Mouse (Mus musculus) lung, embryonic 16.5 days (tissue): ENCODE results near the gene Gde1. TPM values are rescaled to one million over a fixed set of nuclear protein-coding genes. Genes with fewer than 3 reads are reported as not detected.

Source experiments
- ATAC-seq: fragments of 200-750 bp; cut with Nextera tagmentation; 2 replicates; pipeline ENCODE4 v1.8.0; 2017; ENCODE audit warnings: low read depth, mild to moderate bottlenecking, moderate library complexity
- H3K27ac ChIP-seq: fragments of 300-500 bp; sonication (generic); 2 replicates; pipeline ENCODE4 v1.5.1; 2014; ENCODE audit warnings: mild to moderate bottlenecking, control low read depth, low read length
- H3K27me3 ChIP-seq: fragments of 300-500 bp; sonication (generic); 2 replicates; pipeline ENCODE4 v1.6.1; 2014; ENCODE audit warnings: low read depth, low read length, mixed read lengths; ENCODE audit not compliant: control insufficient read depth, insufficient read depth
- H3K36me3 ChIP-seq: fragments of 300-500 bp; sonication (generic); 2 replicates; pipeline ENCODE4 v1.6.1; 2014; ENCODE audit warnings: low read length; ENCODE audit not compliant: control insufficient read depth, insufficient read depth
- H3K4me1 ChIP-seq: fragments of 300-500 bp; sonication (generic); replicated peaks from 2 replicates; pipeline ENCODE4 v1.6.1; 2014; ENCODE audit warnings: low read length, mixed read lengths; ENCODE audit not compliant: control insufficient read depth, insufficient read depth
- H3K4me2 ChIP-seq: fragments of 300-500 bp; sonication (generic); 2 replicates; pipeline ENCODE4 v1.6.1; 2014; ENCODE audit warnings: low read depth, low read length, control low read depth
- H3K4me3 ChIP-seq: fragments of 300-500 bp; sonication (generic); 2 replicates; pipeline ENCODE4 v1.5.1; 2014; ENCODE audit warnings: mild to moderate bottlenecking, low read length, control low read depth
- H3K9ac ChIP-seq: fragments of 300-500 bp; sonication (generic); 2 replicates; pipeline ENCODE4 v1.6.1; 2014; ENCODE audit warnings: low read length, control low read depth
- H3K9me3 ChIP-seq: fragments of 300-500 bp; sonication (generic); 2 replicates; pipeline ENCODE4 v1.6.1; 2016; ENCODE audit warnings: low read length; ENCODE audit not compliant: control insufficient read depth
- WGBS: fragments of 180-500 bp; shearing (Covaris S2); extraction: QIAGEN DNeasy Blood & Tissue Kit; methylation state at CpG from one replicate; pipeline ENCODE4 v1.1.7; 2014; 5-methylcytosine and 5-hydroxymethylcytosine counted together
- polyA plus RNA-seq: library from polyadenylated mRNA; unstranded; fragments of >200 nt; fragmentation: Nextera tagmentation; extraction: Ambion mirVana; gene quantifications from 2 replicates; pipeline ENCODE4 v1.2.1, GENCODE M21; 2015

The Gde1 gene
- polyA plus RNA-seq, 1 experiment from 2014 or later: 146 TPM

- H3K36me3 ChIP-seq: no peaks in the 10 kb centered on the region
Measured at GRCm38 (mm10) chr7:118710776-118711175, 5.2 kb upstream of the Gde1 start.

GRCm38 (mm10) chr7:118708002-118708401, 2.4 kb upstream of the Gde1 start:
- Histone ChIP-seq H3K4me1 (peaks cover 21% of the 10 kb centered on the region), H3K27ac (peak overlapping the region; percentile 36), H3K4me3 (no peak overlapping the region), H3K36me3 (no peaks in the 10 kb centered on the region), H3K27me3 (no peaks in the 10 kb centered on the region), H3K9ac (no peak overlapping the region), H3K4me2 (no peak overlapping the region), H3K9me3 (no peaks in the 10 kb centered on the region)
- WGBS: 56% methylated on average over 4 of the region's 4 CpGs
- ATAC-seq: no peak

More at GRCm38 (mm10) chr7:118710776-118711175, 5.2 kb upstream of the Gde1 start:
- Histone ChIP-seq H3K9me3 (no peaks in the 10 kb centered on the region), H3K27me3 (no peaks in the 10 kb centered on the region), H3K27ac (no peak overlapping the region), H3K4me2 (no peak overlapping the region), H3K9ac (no peak overlapping the region), H3K4me3 (no peak overlapping the region), H3K4me1 (peaks cover 13% of the 10 kb centered on the region)
- ATAC-seq: no peak
- 61% methylated on average over 5 of the region's 5 CpGs for WGBS

- Histone ChIP-seq H3K27me3 (no peaks in the 10 kb centered on the region), H3K9ac (no peak overlapping the region), H3K4me1 (peaks cover 21% of the 10 kb centered on the region), H3K4me3 (no peak overlapping the region), H3K36me3 (no peaks in the 10 kb centered on the region), H3K9me3 (no peaks in the 10 kb centered on the region), H3K27ac (peak overlapping the region; percentile 0; the same call in 1 of the 2 replicates), H3K4me2 (no peak overlapping the region)
- no peak for ATAC-seq
- WGBS: 61% methylated on average over 2 of the region's 2 CpGs
Measured at GRCm38 (mm10) chr7:118707216-118707615, 1.6 kb upstream of the Gde1 start.

GRCm38 (mm10) chr7:118706488-118706887, 910 bp upstream of the Gde1 start:
- no peaks in the 10 kb centered on the region for H3K9me3 ChIP-seq
- H3K9ac ChIP-seq: no peak overlapping the region
- H3K36me3 ChIP-seq: no peaks in the 10 kb centered on the region
- H3K4me2 ChIP-seq: peak overlapping the region; percentile 89; the same call in 1 of the 2 replicates
- no peak overlapping the region for H3K4me3 ChIP-seq
- peaks cover 21% of the 10 kb centered on the region for H3K4me1 ChIP-seq
- 78% methylated on average over 5 of the region's 5 CpGs for WGBS
- no peak for ATAC-seq
- no peaks in the 10 kb centered on the region for H3K27me3 ChIP-seq
- H3K27ac ChIP-seq: peak overlapping the region; percentile 91

- no peaks in the 10 kb centered on the region for H3K9me3 ChIP-seq
- H3K4me2 ChIP-seq: peak overlapping the region; percentile 89
- H3K36me3 ChIP-seq: no peaks in the 10 kb centered on the region
- peak; percentile 5; the same call in 1 of the 2 replicates for ATAC-seq
- H3K4me1 ChIP-seq: peaks cover 21% of the 10 kb centered on the region
- no peaks in the 10 kb centered on the region for H3K27me3 ChIP-seq
- H3K4me3 ChIP-seq: peak overlapping the region; percentile 83
- H3K9ac ChIP-seq: peak overlapping the region; percentile 85
- H3K27ac ChIP-seq: peak overlapping the region; percentile 91
- WGBS: 29% methylated on average over 6 of the region's 6 CpGs
Measured at GRCm38 (mm10) chr7:118706051-118706450, 473 bp upstream of the Gde1 start.

GRCm38 (mm10) chr7:118704001-118704850, 1.4 kb downstream of the Gde1 start:
- 64% methylated on average over 9 of the region's 9 CpGs for WGBS
- H3K4me3 ChIP-seq: peak overlapping the region; percentile 83
- peaks cover 21% of the 10 kb centered on the region for H3K4me1 ChIP-seq
- no peaks in the 10 kb centered on the region for H3K27me3 ChIP-seq
- peak overlapping the region; percentile 89 for H3K4me2 ChIP-seq
- ATAC-seq: 0 out of 2 replicates have a peak, but pooled peaks have one; percentile 15
- H3K9ac ChIP-seq: peak overlapping the region; percentile 85
- H3K27ac ChIP-seq: peak overlapping the region; percentile 91
- no peaks in the 10 kb centered on the region for H3K36me3 ChIP-seq
- H3K9me3 ChIP-seq: no peaks in the 10 kb centered on the region

DNA sequence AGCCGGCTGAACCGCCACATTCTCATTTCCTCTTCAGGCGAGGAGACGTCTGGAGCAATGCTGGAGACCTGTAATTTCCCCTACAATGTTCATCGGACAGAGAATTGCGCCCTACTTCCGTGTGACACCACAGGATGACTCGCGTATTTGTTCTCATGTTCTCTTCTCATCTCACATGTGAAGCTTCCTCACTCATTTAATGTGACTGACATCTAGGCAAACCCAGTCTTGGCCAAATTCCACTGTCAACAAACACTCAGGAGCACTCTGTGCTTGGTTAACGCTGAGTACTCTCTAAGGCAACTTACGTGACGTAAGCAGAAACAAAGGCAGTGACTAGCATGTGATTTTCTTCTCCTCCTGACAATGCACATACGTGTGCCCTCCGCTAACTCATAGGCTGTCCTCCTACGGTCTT, 2.4 kb downstream of the Gde1 start:
- peak overlapping the region; percentile 35 for H3K4me2 ChIP-seq
- WGBS: 67% methylated on average over 15 of the region's 15 CpGs

GRCm38 (mm10) chr7:118698882-118699281, 6.7 kb downstream of the Gde1 start:
- Histone ChIP-seq H3K27me3 (no peaks in the 10 kb centered on the region), H3K27ac (no peak overlapping the region)

More for the DNA sequence above, 2.4 kb downstream of the Gde1 start:
- H3K4me3 ChIP-seq: peak overlapping the region; percentile 83
- H3K27me3 ChIP-seq: no peaks in the 10 kb centered on the region
- no peaks in the 10 kb centered on the region for H3K9me3 ChIP-seq
- H3K36me3 ChIP-seq: no peaks in the 10 kb centered on the region
- peaks cover 21% of the 10 kb centered on the region for H3K4me1 ChIP-seq
- H3K9ac ChIP-seq: no peak overlapping the region
- ATAC-seq: no peak
- no peak overlapping the region for H3K27ac ChIP-seq

GRCm38 (mm10) chr7:118697168-118697567, 8.4 kb downstream of the Gde1 start:
- 67% methylated on average over 4 of the region's 4 CpGs for WGBS
- Histone ChIP-seq H3K27ac (no peak overlapping the region), H3K4me2 (no peak overlapping the region), H3K4me1 (no peaks in the 10 kb centered on the region; the same call in 1 of the 2 replicates), H3K9me3 (no peaks in the 10 kb centered on the region), H3K27me3 (no peaks in the 10 kb centered on the region), H3K9ac (no peak overlapping the region), H3K36me3 (peaks cover 17% of the 10 kb centered on the region), H3K4me3 (no peak overlapping the region)
- no peak for ATAC-seq

More at GRCm38 (mm10) chr7:118698882-118699281, 6.7 kb downstream of the Gde1 start:
- Histone ChIP-seq H3K9ac (no peak overlapping the region), H3K36me3 (peaks cover 14% of the 10 kb centered on the region), H3K4me3 (no peak overlapping the region), H3K9me3 (no peaks in the 10 kb centered on the region), H3K4me1 (peaks cover 5% of the 10 kb centered on the region), H3K4me2 (no peak overlapping the region)
- ATAC-seq: no peak
- 74% methylated on average over 9 of the region's 9 CpGs for WGBS
